In genomic region chr6:55098030-55098429, GRCm38 (mm10) we compare ENCODE assay signal across 10 mouse cellular contexts. TPM values are rescaled to one million over a fixed set of nuclear protein-coding genes. Genes with fewer than 3 reads are reported as not detected.
DNase-seq lines count a peak whose midpoint lies in the region; ATAC-seq and TF ChIP-seq lines count a peak whose summit lies in the region.
"Had no signal": no experiment of that assay in that cellular context is flagged by ENCODE, and none has a peak within 500 bp of the region (broad histone marks: within the 10 kb centered on the region; RNA-seq: fewer than 3 reads in every experiment).

No protein-coding gene starts in this region.

- H3K4me1 ChIP-seq in intestine, embryonic 15.5 days (replicated peaks): peaks cover 5% of the 10 kb centered on the region; the same call in 1 of the 2 replicates
- no peaks in the 10 kb centered on the region for H3K4me1 ChIP-seq in intestine, postnatal 0 days (replicated peaks; ENCODE audit: control insufficient read depth, insufficient read depth, low read length)
- H3K4me1 ChIP-seq: liver, embryonic 15.5 days had no signal

- H3K36me3 ChIP-seq in intestine, embryonic 15.5 days: no peaks in the 10 kb centered on the region
- no peaks in the 10 kb centered on the region for H3K36me3 ChIP-seq in intestine, postnatal 0 days (ENCODE audit: control insufficient read depth, insufficient read depth)
- H3K36me3 ChIP-seq: liver, embryonic 15.5 days had no signal

- no peaks in the 10 kb centered on the region for H3K27me3 ChIP-seq in intestine, embryonic 15.5 days (replicated peaks)
- H3K27me3 ChIP-seq in intestine, postnatal 0 days (replicated peaks; ENCODE audit: control insufficient read depth, insufficient read depth, low read length): no peaks in the 10 kb centered on the region
- H3K27me3 ChIP-seq: liver, embryonic 15.5 days had no signal

- TF ChIP-seq CTCF in intestine, postnatal 0 days (IDR thresholded peaks at IDR 0.05; ENCODE audit: low read depth): no peak

- H3K9ac ChIP-seq in intestine, embryonic 15.5 days: no peak overlapping the region
- no peak overlapping the region for H3K9ac ChIP-seq in intestine, postnatal 0 days (ENCODE audit: low read depth, low read length)
- H3K9ac ChIP-seq: liver, embryonic 15.5 days had no signal

- no peaks in the 10 kb centered on the region for H3K9me3 ChIP-seq in intestine, embryonic 15.5 days
- H3K9me3 ChIP-seq in intestine, postnatal 0 days (ENCODE audit: control insufficient read depth): no peaks in the 10 kb centered on the region
- H3K9me3 ChIP-seq: liver, embryonic 15.5 days had no signal

- H3K4me2 ChIP-seq in intestine, embryonic 15.5 days (replicated peaks): no peak overlapping the region
- no peak overlapping the region for H3K4me2 ChIP-seq in intestine, postnatal 0 days (replicated peaks; ENCODE audit: low read depth)
- H3K4me2 ChIP-seq: liver, embryonic 15.5 days had no signal

- H3K4me3 ChIP-seq in intestine, embryonic 15.5 days (replicated peaks): no peak overlapping the region
- H3K4me3 ChIP-seq in intestine, postnatal 0 days (ENCODE audit: low read depth, low read length): no peak overlapping the region
- H3K4me3 ChIP-seq: liver, embryonic 15.5 days had no signal

- WGBS in intestine, embryonic 15.5 days: 68% methylated on average over 5 of the region's 5 CpGs
- WGBS in intestine, postnatal 0 days: 64% methylated on average over 5 of the region's 5 CpGs

- DNase-seq in NIH3T3 (ENCODE audit: low read depth): peak; percentile 67
- peak; percentile 64 for DNase-seq in adrenal gland, postnatal 25 days
- peak; percentile 29 to 69 for DNase-seq in lung, postnatal 4 days
- no peak for DNase-seq in gastrocnemius, adult 8-10 months (ENCODE audit: low spot score in 2 of 2)
- no peak for DNase-seq in spleen, postnatal 36 days (ENCODE audit: low spot score in 2 of 2)
- DNase-seq: kidney, adult 11 months; spleen, adult 18-20 months had no signal

- no peak overlapping the region for H3K27ac ChIP-seq in intestine, embryonic 15.5 days
- no peak overlapping the region for H3K27ac ChIP-seq in intestine, postnatal 0 days (ENCODE audit: low read depth, low read length)
- H3K27ac ChIP-seq: liver, embryonic 15.5 days had no signal

- ATAC-seq in intestine, embryonic 15.5 days: 0 out of 2 replicates have a peak, but pooled peaks have one; percentile 41
- no peak for ATAC-seq in intestine, postnatal 0 days

RNA-seq across cellular contexts. Expression of gene Crhr2, which starts 34.8 kb away (rescaled TPM):
- 0.26 and 0.37 TPM in 2 replicates for polyA plus RNA-seq in intestine, embryonic 15.5 days (2015; fragmentation: Nextera tagmentation; extraction: Ambion mirVana)
- polyA plus RNA-seq in intestine, postnatal 0 days (2015; fragmentation: Nextera tagmentation; extraction: Ambion mirVana): 0.10 and 0.20 TPM in 2 replicates
- not detected in 2 replicates for total RNA-seq in adrenal gland, postnatal 25 days (2021)
- total RNA-seq in gastrocnemius, adult 8-10 months (2022): 10 to 100 TPM; 17.2 to 21.4 (median 17.7) TPM

Comparison
In these comparisons a context has a peak if more than half of its experiments do, and no peak if none do; other contexts are left out.
1. DNase-seq: peak in NIH3T3 (single experiment), adrenal gland, postnatal 25 days (single experiment) and lung, postnatal 4 days (2 of 2); none in gastrocnemius, adult 8-10 months (0 of 2) and spleen, postnatal 36 days (0 of 2).
2. RNA of gene Crhr2, which starts 34.8 kb away (total RNA-seq): 17.2 to 21.4 TPM in gastrocnemius, adult 8-10 months; not detected in adrenal gland, postnatal 25 days; every median in the first group is over 10 times any median in the second.